Mouse (Mus musculus): ENCODE data around the gene Synpr.
"Not testable (repeated sequence)": the region's sequence is repeated elsewhere in the genome, so short reads cannot be mapped to it uniquely, and the experiment has no call there.

The Synpr gene

GRCm38 (mm10) chr14:13284091-13284844, at the start of gene Synpr:
Gene Synpr, plus strand, starts transcription at chr14:13284780.
- DNase-seq (ENCODE audit: low read depth), result no peak

DNA sequence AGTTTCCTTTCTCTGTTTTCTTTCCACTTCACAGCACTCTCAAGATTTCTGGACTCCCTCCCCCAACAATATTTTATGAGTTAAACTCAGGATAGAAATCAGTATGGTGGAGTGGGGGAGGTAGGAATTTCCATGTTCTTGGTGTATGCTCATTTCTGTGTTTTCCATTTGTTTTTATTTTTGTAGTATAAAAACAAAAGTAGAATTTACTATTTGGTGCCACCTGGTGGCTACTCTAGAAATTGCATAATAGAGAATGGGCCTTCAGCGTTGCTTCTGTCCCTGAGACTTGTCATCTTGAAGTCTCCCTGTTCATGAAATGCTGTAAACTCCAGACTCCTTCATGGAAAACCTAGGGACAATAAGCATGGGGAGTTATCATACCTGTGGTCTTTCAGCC, 47.7 kb upstream of the Synpr start:
- DNase-seq (ENCODE audit: low read depth), result peak; percentile 58

GRCm38 (mm10) chr14:13247431-13247830, 37.1 kb upstream of the Synpr start:
- DNase-seq (ENCODE audit: low read depth), result no peak

- DNase-seq (ENCODE audit: low read depth), result no peak
These were observed 35.2 kb upstream of the Synpr start for GRCm38 (mm10) chr14:13249361-13249760.

- DNase-seq (ENCODE audit: low read depth), result no peak
These were observed 32.0 kb upstream of the Synpr start for GRCm38 (mm10) chr14:13252594-13252993.

GRCm38 (mm10) chr14:13254741-13255140, 29.8 kb upstream of the Synpr start:
- DNase-seq (ENCODE audit: low read depth), result not testable (repeated sequence)

- no peak for DNase-seq (ENCODE audit: low read depth)
These were observed 22.2 kb upstream of the Synpr start for GRCm38 (mm10) chr14:13262406-13262805.

DNA sequence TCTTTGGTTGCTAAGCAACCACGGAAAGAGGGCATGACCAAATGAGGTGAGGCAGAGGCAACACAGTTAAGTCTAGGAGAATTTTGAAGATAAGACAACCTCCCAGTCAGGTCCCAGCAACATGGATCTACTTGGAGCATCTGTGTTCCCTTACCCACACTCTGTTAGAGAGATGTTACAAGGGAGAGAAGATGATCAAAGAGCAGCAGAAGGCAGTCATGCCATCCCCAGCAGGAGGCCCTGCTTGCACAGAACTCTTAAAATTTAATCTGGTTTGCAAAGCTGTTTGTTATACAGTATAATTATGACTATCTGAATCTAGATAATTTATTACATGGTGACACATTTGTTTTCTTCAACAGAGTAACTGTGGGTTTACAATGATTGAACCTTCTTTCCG, 18.2 kb upstream of the Synpr start:
- no peak for DNase-seq (ENCODE audit: low read depth)

DNA sequence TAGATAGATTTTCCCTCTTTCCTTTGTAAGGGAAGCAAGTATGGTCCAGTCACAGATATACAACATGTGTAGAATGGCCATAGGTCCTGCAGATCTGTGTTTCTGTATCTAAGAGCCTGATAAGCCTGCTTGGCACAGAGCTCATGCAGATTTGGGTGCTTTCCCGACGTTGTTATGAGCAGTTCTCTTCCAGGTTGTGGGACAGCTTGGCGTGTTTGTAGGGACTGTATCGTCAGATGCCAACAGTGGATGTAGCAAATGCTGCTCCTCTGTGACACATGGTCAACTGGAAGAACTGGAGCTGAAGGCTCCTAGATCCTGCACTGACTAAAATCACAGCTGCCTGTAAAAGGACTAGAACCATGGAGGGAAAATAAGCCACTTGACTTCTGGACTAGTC, 17.4 kb upstream of the Synpr start:
- no peak for DNase-seq (ENCODE audit: low read depth)

DNA sequence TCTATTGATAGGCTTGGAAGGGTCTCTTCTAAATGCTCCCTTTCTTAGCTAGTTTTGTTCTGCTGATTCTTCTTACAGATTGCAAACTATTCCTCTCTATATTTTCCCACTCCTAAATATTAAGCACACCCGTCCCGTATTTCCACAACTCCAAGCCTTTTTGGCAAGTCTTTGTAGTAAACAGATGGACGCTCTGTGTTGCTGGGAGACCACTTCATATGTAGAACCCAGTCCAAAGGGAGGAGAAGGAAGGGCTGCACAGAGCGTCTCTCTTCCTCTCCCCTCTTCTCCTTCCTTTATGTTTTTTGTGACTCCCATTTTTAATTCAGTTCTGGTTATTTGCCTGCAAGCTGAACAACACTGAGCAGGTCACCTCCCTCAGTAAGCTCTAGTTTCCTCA, 1.4 kb upstream of the Synpr start:
- no peak for DNase-seq (ENCODE audit: low read depth)

DNA sequence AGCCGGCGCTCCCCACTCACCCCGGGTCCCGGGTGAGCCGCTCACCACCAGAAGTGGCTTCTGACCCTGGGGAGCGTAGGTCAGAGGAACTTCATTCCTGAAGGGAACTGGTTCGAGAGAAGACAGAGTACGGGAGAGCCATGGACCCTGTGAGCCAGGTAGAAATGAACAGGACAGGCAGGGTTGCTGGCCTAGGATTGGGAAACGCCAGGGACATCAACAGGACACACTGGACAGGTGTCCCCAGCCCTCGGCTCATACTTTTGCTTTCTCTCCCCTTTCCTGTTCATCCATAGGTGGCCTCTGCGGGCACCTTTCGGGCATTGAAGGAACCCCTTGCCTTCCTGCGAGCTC, 242 bp downstream of the Synpr start:
- no peak for DNase-seq (ENCODE audit: low read depth)

DNA sequence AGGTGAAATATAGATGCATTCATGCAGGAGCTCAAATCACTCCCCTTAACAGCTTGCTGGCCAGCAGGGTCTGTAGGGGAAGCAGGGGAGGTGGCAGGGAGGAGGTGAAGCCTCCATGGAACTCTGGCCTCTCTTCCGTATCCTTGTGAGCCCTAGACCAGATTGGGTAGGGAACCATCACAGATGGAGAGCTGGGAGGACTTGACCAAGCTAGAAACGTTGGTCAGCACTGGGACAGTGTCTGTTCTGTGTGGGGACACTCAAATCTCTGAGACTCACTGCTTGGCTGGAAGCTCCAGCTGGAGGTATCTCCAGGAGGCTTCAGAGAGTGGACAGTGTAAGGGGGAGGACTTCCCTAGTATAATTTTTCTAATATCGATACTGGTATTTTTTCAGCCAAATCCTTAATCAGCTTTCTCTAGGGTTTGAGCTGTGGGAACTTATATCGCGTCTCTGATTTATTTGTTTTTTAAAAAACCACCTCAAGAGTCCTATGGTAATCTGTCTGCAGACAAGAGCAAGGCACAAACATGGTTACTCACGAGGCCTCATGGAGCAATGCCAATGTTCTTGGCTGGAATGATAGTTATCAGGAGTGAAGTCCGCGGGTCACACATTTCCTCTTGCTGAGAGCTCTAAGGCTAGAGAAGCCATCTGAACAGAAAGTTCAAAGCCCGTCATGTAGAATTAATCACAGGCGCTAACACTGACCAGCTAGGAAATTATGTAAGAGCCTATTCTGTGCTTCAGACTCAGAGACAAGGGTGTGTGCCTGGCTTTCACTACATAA, 956 bp downstream of the Synpr start:
- DNase-seq (ENCODE audit: low read depth), result peak; percentile 1

- DNase-seq (ENCODE audit: low read depth), result no peak
These were observed 9.6 kb downstream of the Synpr start for GRCm38 (mm10) chr14:13294200-13294599.

- DNase-seq (ENCODE audit: low read depth), result no peak
These were observed 29.7 kb downstream of the Synpr start for GRCm38 (mm10) chr14:13314323-13314722.

- no peak for DNase-seq (ENCODE audit: low read depth)
These were observed 43.9 kb downstream of the Synpr start for GRCm38 (mm10) chr14:13328461-13328860.

- DNase-seq (ENCODE audit: low read depth), result no peak
These were observed 48.1 kb downstream of the Synpr start for GRCm38 (mm10) chr14:13332497-13333306.

GRCm38 (mm10) chr14:13333372-13333771, 48.8 kb downstream of the Synpr start:
- no peak for DNase-seq (ENCODE audit: low read depth)

- no peak for DNase-seq (ENCODE audit: low read depth)
These were observed 51.6 kb downstream of the Synpr start for GRCm38 (mm10) chr14:13336162-13336561.

DNA sequence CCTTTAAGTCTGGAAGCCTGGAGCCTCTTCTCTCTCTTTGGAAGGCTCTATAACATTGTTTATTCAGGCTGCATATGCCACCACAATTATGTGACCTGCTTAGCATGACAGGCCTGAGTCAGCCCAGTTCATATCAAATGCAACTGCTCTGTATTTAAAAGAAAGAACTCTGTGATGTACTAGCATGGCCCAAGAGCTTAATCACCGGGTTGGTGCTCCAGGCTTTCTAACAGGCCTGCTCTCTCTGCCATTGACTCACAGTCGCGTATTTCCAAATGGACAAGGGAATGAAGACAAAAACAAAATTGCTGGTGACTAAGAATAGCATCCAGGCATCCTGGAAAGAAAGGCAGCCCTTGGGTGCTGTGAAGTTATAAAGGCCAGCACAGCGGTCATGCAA, 56.1 kb downstream of the Synpr start:
- DNase-seq (ENCODE audit: low read depth), result no peak

DNA sequence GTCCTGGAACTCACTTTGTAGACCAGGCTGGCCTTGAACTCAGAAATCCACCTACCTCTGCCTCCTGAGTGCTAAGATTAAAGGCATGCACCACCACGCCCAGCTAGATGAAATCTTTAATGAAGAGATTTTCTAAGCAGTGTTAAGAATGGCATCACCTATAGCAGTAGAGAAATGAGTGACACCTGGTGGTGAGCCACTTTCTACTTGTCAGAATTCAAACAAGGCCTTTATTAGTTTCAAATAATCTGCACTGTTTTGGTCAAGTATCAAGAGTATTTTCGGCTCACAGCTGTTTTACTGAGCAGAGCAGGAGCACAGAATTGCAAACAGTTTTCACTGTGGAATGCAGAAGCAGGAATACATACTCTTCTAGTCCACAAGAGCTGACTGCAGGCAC, 59.7 kb downstream of the Synpr start:
- no peak for DNase-seq (ENCODE audit: low read depth)

DNA sequence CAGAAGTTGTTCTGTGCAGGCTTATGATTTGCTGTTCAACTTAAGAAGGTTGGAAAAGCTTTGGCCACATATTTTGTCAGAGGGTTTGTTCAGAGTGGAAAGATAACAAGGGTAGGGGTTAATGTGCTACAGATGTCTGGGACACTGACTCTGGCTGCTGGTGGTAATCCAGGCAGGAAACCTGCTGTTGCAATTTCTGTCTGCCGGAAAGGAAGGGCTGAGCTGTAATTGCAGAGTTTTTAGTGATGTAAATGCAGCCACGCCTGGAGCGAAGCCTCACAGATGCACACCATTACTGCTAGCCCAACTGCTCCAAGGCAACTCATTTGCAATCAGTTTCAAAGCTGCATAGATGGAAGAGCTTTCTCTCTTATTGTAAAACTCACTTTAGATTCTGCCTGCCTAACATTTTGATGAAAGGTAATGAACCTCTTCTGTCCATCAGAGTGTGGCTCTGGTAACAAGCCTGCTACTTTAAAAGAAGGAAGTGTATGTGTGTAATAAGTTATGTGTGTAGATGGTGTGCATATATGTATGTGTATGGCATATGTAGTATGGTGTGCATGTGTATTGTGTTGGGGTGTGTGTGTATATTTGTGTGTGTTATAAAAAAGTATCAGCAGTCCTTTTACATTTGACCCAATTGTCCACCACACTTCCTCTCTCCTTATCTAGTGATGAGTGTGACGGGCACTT, 64.7 kb downstream of the Synpr start:
- no peak for DNase-seq (ENCODE audit: low read depth)

DNA sequence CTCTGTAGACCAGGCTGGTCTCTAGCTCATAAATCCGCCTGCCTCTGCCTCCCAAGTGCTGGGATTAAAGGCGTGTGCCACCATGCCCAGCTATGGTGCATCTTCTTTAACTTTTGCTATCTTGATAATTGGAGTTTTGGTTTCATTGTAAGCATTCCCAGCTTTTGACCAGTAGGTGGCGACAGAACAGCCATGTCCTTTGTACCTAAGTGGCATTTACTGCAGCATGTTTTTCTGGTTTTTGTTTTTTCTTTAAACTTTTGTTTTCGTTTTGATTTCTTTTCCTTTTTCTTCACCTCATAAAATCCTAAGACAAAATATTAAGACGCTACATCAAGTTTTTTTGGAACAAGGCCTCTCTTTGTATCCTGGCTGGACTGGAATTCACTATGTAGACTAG, 69.6 kb downstream of the Synpr start:
- peak; percentile 64 for DNase-seq (ENCODE audit: low read depth)
